Mouse (Mus musculus): ENCODE data around the gene Col24a1.

- TF ChIP-seq CTCF (IDR thresholded peaks at IDR 0.05; ENCODE audit: low read depth): no peak
- no peak for TF ChIP-seq EP300 (IDR thresholded peaks at IDR 0.05; ENCODE audit: low read depth)
Observed at GRCm38 (mm10) chr3:145263131-145263530, 29.1 kb upstream of the Col24a1 start.
